Mouse (Mus musculus): Measurements from ENCODE around the gene Nwd1.

- no peak for TF ChIP-seq CTCF (IDR thresholded peaks at IDR 0.05; ENCODE audit: control insufficient read depth, insufficient read depth, insufficient read length)
- TF ChIP-seq USF1 (IDR thresholded peaks at IDR 0.05; ENCODE audit: low read depth) = no peak
- TF ChIP-seq MYOD1 (IDR thresholded peaks at IDR 0.05; ENCODE audit: control insufficient read depth, insufficient read length, low read depth) = no peak
- TF ChIP-seq MYOG (IDR thresholded peaks at IDR 0.05; ENCODE audit: control insufficient read depth, extremely low read depth, insufficient read length) = no peak
- no peak for TF ChIP-seq FOSL1 (IDR thresholded peaks at IDR 0.05; ENCODE audit: insufficient read depth, low read length, poor library complexity, severe bottlenecking)
Observed at GRCm38 (mm10) chr8:72751126-72751525, 104.6 kb downstream of the Nwd1 start.

All from C2C12 (cell line).